In genomic region chr2:16398896-16399295, GRCm38 (mm10) we compare ENCODE assay signal across 19 mouse cellular contexts. TPM values are rescaled to one million over a fixed set of nuclear protein-coding genes. Genes with fewer than 3 reads are reported as not detected.
A peak's percentile ranks its signal among the peaks of the same experiment; 100 is the strongest.
DNase-seq lines count a peak whose midpoint lies in the region; ATAC-seq and TF ChIP-seq lines count a peak whose summit lies in the region.
"Had no signal": no experiment of that assay in that cellular context is flagged by ENCODE, and none has a peak within 500 bp of the region (broad histone marks: within the 10 kb centered on the region; RNA-seq: fewer than 3 reads in every experiment).

No protein-coding gene starts in this region.

- H3K27me3 ChIP-seq in intestine, postnatal 0 days (replicated peaks; ENCODE audit: control insufficient read depth, insufficient read depth, low read length): no peaks in the 10 kb centered on the region
- H3K27me3 ChIP-seq in intestine, embryonic 16.5 days (replicated peaks; ENCODE audit: control insufficient read depth, insufficient read depth, low read length): no peaks in the 10 kb centered on the region
- H3K27me3 ChIP-seq in kidney, adult 2 months (replicated peaks; ENCODE audit: control insufficient read depth, insufficient read depth, low read length): no peaks in the 10 kb centered on the region
- H3K27me3 ChIP-seq: CH12.LX; heart, embryonic 13.5 days had no signal

- no peak overlapping the region for H3K27ac ChIP-seq in intestine, postnatal 0 days (ENCODE audit: low read depth, low read length)
- no peak overlapping the region for H3K27ac ChIP-seq in intestine, embryonic 16.5 days (ENCODE audit: low read length)
- peak overlapping the region; percentile 80 for H3K27ac ChIP-seq in kidney, adult 2 months (ENCODE audit: insufficient read depth, low read depth, low read length)
- H3K27ac ChIP-seq: heart, embryonic 13.5 days; hindbrain, embryonic 14.5 days had no signal

- no peak for TF ChIP-seq POLR2A in kidney, adult 2 months (IDR thresholded peaks at IDR 0.05; ENCODE audit: low read depth, low read length)

- H3K4me1 ChIP-seq in intestine, postnatal 0 days (replicated peaks; ENCODE audit: control insufficient read depth, insufficient read depth, low read length): no peaks in the 10 kb centered on the region
- H3K4me1 ChIP-seq in intestine, embryonic 16.5 days (ENCODE audit: control insufficient read depth, insufficient read depth, low read length): no peaks in the 10 kb centered on the region
- H3K4me1 ChIP-seq in kidney, adult 2 months (ENCODE audit: control insufficient read depth, insufficient read depth, low read length): peaks cover 15% of the 10 kb centered on the region
- H3K4me1 ChIP-seq: heart, embryonic 13.5 days had no signal

- TF ChIP-seq CTCF in intestine, postnatal 0 days (IDR thresholded peaks at IDR 0.05; ENCODE audit: low read depth): no peak
- no peak for TF ChIP-seq CTCF in kidney, adult 2 months (conservative IDR thresholded peaks at IDR 0.05; ENCODE audit: insufficient read depth, insufficient read length, low read depth, low read length)

- H3K4me3 ChIP-seq in intestine, postnatal 0 days (ENCODE audit: low read depth, low read length): no peak overlapping the region
- no peak overlapping the region for H3K4me3 ChIP-seq in intestine, embryonic 16.5 days (ENCODE audit: low read length)
- no peak overlapping the region for H3K4me3 ChIP-seq in kidney, adult 2 months (ENCODE audit: insufficient read depth, low read depth, low read length)
- H3K4me3 ChIP-seq: heart, embryonic 13.5 days had no signal

- peak; percentile 64 for DNase-seq in kidney, adult 2 months
- DNase-seq in kidney, postnatal 14 days: peak; percentile 23
- DNase-seq in cerebellum, postnatal 4 days (ENCODE audit: low spot score in 2 of 2): no peak
- DNase-seq in heart, adult 9 months (ENCODE audit: low spot score in 2 of 2): no peak
- DNase-seq: adrenal gland, postnatal 36 days; cerebellum, adult 2 months; cerebellum, postnatal 36 days; heart, postnatal 36 days; lung, adult 18-20 months; lung, postnatal 14 days; right cerebral cortex, adult 18-20 months; thymus, postnatal 25 days had no signal

- WGBS in intestine, postnatal 0 days: 55% methylated on average over 10 of the region's 10 CpGs
- WGBS in intestine, embryonic 16.5 days: 68% methylated on average over 10 of the region's 10 CpGs
- 44% methylated on average over 10 of the region's 10 CpGs for WGBS in kidney, adult 2 months

- H3K9me3 ChIP-seq in intestine, postnatal 0 days (ENCODE audit: control insufficient read depth): no peaks in the 10 kb centered on the region
- no peaks in the 10 kb centered on the region for H3K9me3 ChIP-seq in intestine, embryonic 16.5 days (ENCODE audit: control insufficient read depth, low read length)
- H3K9me3 ChIP-seq: heart, embryonic 13.5 days had no signal

- no peak overlapping the region for H3K4me2 ChIP-seq in intestine, postnatal 0 days (replicated peaks; ENCODE audit: low read depth)
- H3K4me2 ChIP-seq in intestine, embryonic 16.5 days (ENCODE audit: low read depth, low read length): no peak overlapping the region
- H3K4me2 ChIP-seq: heart, embryonic 13.5 days; hindbrain, embryonic 14.5 days; liver, embryonic 11.5 days had no signal

- ATAC-seq in intestine, postnatal 0 days: peak; percentile 28; the same call in 1 of the 2 replicates
- no peak for ATAC-seq in intestine, embryonic 16.5 days
- no peak for ATAC-seq in cerebellum, adult (ENCODE audit: insufficient number of reproducible peaks, low FRiP score, low TSS enrichment)

- H3K9ac ChIP-seq in intestine, postnatal 0 days (ENCODE audit: low read depth, low read length): no peak overlapping the region
- no peak overlapping the region for H3K9ac ChIP-seq in intestine, embryonic 16.5 days (ENCODE audit: low read depth, low read length)
- H3K9ac ChIP-seq: heart, embryonic 13.5 days; hindbrain, embryonic 14.5 days had no signal

- no peaks in the 10 kb centered on the region for H3K36me3 ChIP-seq in intestine, postnatal 0 days (ENCODE audit: control insufficient read depth, insufficient read depth)
- H3K36me3 ChIP-seq in intestine, embryonic 16.5 days (ENCODE audit: control insufficient read depth, insufficient read depth, low read length): no peaks in the 10 kb centered on the region
- no peaks in the 10 kb centered on the region for H3K36me3 ChIP-seq in kidney, adult 2 months (ENCODE audit: control insufficient read depth, insufficient read depth, low read length)
- H3K36me3 ChIP-seq: heart, embryonic 13.5 days had no signal

RNA-seq across cellular contexts. Expression of gene Plxdc2, which starts 42.8 kb away (rescaled TPM):
- polyA plus RNA-seq in intestine, postnatal 0 days (2015; fragmentation: Nextera tagmentation; extraction: Ambion mirVana): 4.2 and 4.6 TPM in 2 replicates
- 12.4 and 13.3 TPM in 2 replicates for polyA plus RNA-seq in intestine, embryonic 16.5 days (2015; fragmentation: Nextera tagmentation; extraction: Ambion mirVana)
- polyA plus RNA-seq in kidney, adult 2 months (2012; rRNA removed): 32.6 and 34.3 TPM in 2 replicates

Comparison
In these comparisons a context has a peak if more than half of its experiments do, and no peak if none do; other contexts are left out.
1. DNase-seq: peak in kidney, adult 2 months (single experiment) and kidney, postnatal 14 days (single experiment); none in cerebellum, postnatal 4 days (0 of 2) and heart, adult 9 months (0 of 2).